Mouse (Mus musculus) olfactory bulb, adult 2 months (tissue): ENCODE measurements around the gene Tmed9.
"Not testable (repeated sequence)": the region's sequence is repeated elsewhere in the genome, so short reads cannot be mapped to it uniquely, and the experiment has no call there.

ENCODE experiments used
- CTCF ChIP-seq: fragments of 200-500 bp; IDR thresholded peaks from 2 replicates; pipeline ENCODE4 v1.5.1; 2012; ENCODE audit warnings: low read depth, mild to moderate bottlenecking, low read length, moderate library complexity; ENCODE audit not compliant: insufficient read depth
- POLR2A ChIP-seq: fragments of 200-500 bp; IDR thresholded peaks from 2 replicates; pipeline ENCODE4 v1.6.1; 2012; ENCODE audit warnings: mild to moderate bottlenecking, low read depth, low read length, moderate library complexity; ENCODE audit not compliant: insufficient read depth

- TF ChIP-seq CTCF, result peak; percentile 36; the same call in 1 of the 2 replicates
- TF ChIP-seq POLR2A, result not testable (repeated sequence)
Observed at GRCm38 (mm10) chr13:55640480-55640879, 66.9 kb downstream of the Tmed9 start.
